Mouse (Mus musculus): ENCODE results near the gene Trex1. TPM values are rescaled to one million over a fixed set of nuclear protein-coding genes. Genes with fewer than 3 reads are reported as not detected.

The Trex1 gene
- 10 to 100 TPM; 11.6 to 11.8 TPM for total RNA-seq (2021)
- long read RNA-seq, experiment 1, transcript Trex1-202 (2 exons, 1,054 nt): major isoform, 7 of 10 reads
- long read RNA-seq, experiment 1, partial matches to known transcripts: 0 of 10 reads
- long read RNA-seq, experiment 1, other reads (novel, unspliced or antisense): 0 of 10 reads
- long read RNA-seq, experiment 2, transcript Trex1-202 (2 exons, 1,054 nt): major isoform, 12 of 14 reads
- long read RNA-seq, experiment 2, partial matches to known transcripts: 0 of 14 reads
- long read RNA-seq, experiment 2, other reads (novel, unspliced or antisense): 1 of 14 reads

DNA sequence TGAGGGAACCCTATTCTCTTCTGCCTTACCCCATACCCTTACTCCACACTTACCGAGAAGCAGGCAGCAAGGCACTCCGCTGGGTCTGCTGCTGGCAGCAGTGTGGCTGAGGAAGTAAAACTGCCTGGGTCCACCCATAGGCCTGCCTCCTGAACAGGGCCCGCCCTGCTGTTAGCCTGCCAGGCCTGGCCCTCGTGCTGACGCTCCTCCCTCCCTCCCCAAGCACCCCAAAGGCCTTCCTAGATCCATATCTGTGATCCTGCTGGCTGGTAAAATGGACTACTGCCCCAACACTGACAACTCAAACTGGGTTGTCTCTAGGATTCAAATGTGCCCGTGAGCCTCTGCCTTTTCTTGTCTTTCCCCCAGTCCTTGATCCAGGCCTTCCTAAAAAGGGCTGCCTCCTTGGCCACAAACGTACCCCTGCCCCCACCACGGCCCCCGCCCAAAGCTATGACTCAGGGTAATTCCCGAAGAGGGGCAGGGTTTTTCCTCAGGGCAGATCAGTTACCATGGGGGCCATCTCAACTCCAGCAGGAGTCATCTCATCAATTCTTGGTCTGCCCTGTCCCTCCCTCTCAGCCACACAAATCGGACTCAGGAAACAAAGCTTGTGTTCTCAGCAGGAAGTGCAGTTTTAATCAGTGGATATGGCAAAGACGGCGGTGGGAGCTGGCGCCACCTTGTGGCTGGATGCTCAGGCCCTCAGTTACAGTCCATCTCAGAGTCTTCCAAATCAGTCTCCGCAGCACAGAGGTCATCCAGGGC, at the start of gene Trex1:
Gene Trex1 (minus strand): TSS at position 599 of the 768 bp plus-strand sequence.
- intact Hi-C loops (cut with DNase I): loop anchor here (1.0 kb wide), 1 partner anchor 57 kb away; no protein-coding TSS in a partner anchor
- DNase-seq: peak; percentile 91

DNA sequence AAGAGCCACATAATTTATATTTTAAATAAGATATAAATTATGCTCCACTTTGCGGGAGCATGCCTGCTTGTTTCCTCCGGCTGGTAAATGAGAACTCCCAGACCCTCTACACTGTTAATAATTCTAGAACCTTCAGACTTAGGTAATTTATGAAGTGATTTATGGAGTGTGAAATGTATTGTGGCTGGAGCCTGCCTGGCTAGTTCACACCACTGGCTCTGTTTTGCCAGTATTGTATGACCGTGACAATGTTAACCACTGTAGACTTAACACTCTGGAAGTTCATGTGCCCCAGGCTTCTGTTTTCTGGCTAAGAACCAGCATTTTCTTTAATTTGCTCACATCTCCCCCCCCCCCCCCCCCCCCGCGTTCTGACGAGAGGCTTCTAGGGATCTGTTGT, 47.8 kb upstream of the Trex1 start:
- intact Hi-C loops (cut with DNase I): no loop called here
- no peak for DNase-seq

DNA sequence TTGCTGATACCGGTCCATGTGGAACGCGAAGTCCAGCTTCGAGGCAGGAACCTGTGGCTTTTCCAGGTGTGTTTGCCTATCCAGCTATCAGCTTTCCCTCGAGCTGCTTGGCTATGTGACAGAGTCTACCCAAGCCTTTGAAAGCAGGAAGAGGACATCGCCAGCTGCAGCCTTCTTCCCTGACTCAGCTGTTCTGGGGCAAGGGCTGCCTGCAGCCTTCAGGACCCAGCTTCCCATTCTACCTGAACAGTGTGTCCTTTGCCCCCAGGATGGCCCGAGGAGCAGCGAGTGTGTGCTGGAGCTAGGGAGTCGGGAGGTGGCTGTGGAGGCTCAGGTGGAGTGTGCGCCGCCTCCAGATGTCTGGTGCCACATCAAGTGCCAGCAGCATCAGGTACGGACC, 46.1 kb upstream of the Trex1 start:
- no peak for DNase-seq
- intact Hi-C loops (cut with DNase I): no loop called here

DNA sequence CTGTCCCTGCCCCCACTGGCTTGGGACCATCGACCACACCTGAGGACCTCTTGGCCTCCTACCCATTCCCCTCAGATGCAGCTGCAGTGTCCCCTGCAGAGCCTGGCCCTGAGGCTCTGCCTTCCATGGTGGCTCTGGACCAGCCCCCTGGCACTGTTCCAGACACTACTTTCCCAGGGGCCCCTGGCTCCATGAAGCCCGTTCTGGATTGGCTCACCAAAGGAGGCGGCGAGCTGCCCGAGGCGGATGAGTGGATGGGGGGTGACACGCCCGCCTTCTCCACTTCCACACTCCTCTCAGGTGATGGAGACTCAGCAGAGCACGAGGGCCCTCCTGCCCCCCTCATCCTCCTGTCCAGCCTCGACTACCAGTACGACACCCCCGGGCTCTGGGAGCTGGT, 45.5 kb upstream of the Trex1 start:
- no peak for DNase-seq
- intact Hi-C loops (cut with DNase I): no loop called here

DNA sequence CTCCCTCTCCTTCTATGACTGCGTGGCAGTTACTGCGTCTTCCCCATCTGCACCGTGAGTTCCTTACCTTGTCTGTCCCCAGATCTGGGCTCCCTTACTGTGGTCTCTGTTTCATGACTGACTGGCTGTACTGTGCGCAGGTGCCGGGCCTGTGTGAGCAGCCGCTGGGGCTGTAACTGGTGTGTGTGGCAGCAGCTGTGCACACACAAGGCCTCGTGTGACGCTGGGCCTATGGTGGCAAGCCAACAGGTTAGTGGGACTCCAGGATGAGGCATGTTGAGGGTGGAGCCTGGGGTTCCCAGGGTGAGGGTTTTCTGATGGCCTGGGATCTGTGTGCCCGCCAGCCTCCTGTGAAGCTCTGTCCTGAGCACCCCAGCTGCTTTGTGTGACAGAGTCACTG, 44.5 kb upstream of the Trex1 start:
- DNase-seq: no peak
- intact Hi-C loops (cut with DNase I): no loop called here

DNA sequence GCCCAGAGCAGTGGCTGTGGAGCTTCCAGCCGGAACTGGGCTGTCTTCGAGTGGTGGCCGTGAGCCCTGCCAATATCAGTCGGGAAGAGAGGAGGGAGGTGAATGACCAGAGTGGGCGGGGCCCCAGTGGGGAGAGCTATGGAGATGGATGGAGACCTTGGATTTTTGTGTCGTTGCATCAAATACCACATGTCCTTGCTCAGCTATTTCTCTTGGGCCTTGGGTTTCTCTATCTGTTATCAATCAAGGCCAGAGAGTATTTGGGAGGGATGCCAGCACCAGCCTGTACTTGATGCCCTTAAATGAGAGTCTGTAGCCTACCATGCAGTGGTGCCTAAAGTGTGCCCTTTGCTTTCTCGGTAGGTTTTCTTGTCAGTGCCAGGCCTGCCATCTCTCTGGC, 43.7 kb upstream of the Trex1 start:
- intact Hi-C loops (cut with DNase I): no loop called here
- DNase-seq: no peak

DNA sequence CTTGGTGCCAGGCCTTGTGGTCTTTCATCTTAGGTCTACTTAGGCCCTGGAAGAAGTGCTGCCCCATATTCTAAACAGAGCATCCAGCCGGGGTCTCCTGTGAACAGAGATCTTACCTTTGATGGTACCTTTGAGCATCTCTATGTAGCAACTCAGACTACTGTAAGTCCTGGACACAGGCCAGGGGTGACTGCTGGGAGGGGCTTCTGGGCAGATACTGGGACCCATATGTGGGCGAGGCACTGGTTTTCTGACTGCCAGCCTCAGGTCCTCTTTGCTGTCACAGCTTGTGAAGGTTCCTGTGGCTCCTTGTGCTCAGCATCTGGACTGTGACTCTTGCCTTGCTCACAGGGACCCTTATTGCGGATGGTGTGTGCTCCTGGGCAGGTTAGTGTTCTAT, 43.0 kb upstream of the Trex1 start:
- DNase-seq: no peak
- intact Hi-C loops (cut with DNase I): no loop called here

DNA sequence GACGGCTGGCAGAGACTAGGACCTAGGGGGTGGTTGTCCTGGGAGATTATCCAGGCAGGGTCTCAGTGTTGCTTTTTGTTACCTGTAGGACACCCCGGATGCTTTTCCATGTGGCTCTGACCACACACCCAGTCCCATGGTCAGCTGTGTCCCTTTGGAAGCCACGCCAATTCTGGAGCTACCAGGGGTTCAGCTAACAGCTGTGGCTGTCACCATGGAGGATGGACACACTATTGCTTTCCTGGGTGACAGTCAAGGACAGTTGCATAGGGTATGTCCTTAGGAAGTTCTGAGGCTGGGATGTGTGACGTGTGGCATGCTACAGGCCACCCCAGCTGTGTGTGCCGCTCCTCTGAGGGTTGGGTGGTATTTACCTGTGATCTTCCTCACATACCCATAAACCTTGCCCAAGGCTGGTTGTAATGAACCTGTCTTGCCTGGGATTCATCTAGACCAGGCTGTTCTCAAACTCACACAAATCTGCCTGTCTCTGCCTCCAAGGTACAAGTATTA, 42.5 kb upstream of the Trex1 start:
- intact Hi-C loops (cut with DNase I): no loop called here
- no peak for DNase-seq

DNA sequence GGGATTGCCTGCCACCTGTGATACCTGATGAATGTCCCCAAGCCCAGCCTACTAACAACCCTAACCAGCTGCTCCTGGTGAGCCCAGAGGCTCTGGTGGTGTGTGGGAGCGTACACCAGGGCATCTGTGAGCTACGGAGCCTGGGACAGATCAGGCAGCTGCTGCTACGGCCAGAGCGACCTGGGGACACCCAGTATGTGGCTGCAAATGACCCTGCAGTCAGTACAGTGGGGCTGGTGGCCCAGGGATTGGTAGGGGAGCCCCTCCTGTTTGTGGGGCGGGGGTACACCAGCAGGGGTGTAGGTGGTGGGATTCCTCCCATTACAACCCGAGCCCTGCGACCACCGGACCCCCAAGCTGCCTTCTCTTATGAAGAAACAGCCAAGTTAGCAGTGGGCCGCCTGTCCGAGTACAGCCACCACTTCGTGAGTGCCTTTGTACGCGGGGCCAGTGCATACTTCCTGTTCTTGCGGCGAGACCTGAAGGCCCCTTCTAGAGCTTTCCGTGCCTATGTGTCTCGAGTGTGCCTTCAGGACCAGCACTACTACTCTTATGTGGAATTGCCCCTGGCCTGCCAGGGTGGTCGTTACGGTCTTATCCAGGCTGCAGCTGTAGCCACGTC, 40.9 kb upstream of the Trex1 start:
- no peak for DNase-seq
- intact Hi-C loops (cut with DNase I): no loop called here

DNA sequence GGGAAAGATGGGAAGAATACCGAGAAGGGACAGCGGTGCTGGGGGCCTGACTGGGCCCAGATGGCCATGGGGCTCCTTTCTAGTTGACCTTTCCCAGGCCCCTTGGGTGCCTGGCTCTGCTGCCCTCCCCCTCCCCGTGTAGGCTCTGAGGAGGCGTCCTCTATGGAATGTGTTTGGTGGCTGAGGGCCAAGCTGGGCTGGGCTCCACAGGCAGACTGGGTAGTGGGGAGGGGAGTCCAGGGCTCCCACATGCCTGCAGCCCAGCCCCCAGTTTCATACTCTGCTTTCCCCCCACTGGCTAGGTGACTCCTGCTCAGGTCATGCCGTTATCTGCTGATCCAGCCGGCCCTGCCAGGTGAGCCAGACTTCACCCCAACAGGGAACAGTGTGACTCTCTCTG, 39.4 kb upstream of the Trex1 start:
- intact Hi-C loops (cut with DNase I): no loop called here
- no peak for DNase-seq

DNA sequence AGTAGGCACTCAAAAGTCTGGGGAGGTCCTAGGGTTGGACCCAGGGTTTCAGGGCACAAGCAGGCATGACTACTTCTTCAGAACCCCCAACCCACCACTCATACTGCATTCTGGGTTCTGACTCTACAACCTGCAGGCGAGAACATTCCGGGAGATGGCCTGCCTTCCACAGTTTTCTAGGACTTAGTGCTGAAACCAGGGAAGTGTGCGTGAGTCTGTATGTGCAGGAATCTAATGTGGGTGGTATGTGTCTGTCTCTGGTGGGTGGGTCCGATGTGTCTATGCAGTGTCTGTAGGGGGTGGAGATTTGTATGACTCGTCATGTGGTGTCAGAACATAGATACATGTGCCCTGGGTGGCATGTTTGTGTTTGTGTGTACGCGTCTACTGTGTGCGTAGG, 38.8 kb upstream of the Trex1 start:
- intact Hi-C loops (cut with DNase I): no loop called here
- no peak for DNase-seq

DNA sequence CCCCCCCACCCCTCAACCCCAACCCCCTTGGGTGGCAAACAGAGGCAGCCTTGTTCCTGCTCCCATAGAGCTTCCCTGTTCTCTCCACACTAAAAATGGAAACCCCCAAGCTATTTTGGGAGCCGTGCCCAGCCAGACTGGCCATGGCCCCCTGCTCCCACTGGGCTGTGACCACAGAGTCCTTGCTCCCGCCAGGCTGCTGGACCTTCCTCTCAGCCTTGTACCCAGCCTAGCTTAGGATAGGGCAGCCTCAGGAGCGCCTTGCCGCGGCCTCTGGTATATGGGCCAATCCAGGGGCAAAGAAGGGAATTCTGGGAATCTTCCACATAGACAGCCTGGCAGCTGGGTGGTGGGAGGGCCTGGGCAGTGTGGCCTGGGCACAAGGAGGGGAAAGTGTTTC, 38.3 kb upstream of the Trex1 start:
- intact Hi-C loops (cut with DNase I): no loop called here
- no peak for DNase-seq

DNA sequence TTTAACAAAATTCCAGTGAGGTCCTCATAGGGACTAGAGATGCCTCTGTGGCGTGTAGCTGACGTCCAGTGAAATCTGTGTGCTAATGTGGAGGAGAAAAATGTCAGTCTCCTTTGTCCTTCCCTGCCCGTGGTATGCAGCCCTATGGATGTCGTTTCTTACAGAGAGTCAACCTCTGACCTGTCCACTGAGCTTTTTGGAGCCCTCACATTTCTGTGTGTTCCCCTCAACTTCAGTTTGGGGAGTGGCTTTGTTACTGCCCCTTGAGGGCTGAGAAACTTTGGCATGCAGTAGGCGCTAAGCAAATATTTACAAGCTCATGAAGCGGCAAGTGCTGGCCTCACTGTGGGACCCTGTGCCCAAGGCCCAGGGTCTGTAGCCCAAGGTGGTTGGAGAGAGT, 37.8 kb upstream of the Trex1 start:
- no peak for DNase-seq
- intact Hi-C loops (cut with DNase I): no loop called here

DNA sequence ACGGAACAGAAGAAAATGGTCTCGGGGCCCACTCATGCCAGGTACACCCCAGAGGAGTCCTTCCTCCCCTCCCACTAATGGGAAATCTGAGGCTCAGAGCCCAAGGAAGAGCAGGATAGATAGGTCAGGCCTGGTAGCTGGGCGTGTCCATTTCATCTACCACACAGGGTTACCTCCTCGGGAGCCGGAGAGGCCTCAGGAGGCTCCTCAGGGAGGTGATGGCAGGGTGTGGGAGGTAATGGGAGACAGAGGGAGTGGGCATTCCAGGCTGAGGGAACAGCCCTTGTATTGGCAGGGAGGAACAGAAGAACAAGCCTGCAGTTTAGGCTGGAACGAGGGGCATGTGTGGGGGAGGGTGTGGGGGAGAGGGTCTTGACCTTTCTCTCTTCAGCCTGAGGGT, 37.3 kb upstream of the Trex1 start:
- intact Hi-C loops (cut with DNase I): no loop called here
- DNase-seq: no peak

DNA sequence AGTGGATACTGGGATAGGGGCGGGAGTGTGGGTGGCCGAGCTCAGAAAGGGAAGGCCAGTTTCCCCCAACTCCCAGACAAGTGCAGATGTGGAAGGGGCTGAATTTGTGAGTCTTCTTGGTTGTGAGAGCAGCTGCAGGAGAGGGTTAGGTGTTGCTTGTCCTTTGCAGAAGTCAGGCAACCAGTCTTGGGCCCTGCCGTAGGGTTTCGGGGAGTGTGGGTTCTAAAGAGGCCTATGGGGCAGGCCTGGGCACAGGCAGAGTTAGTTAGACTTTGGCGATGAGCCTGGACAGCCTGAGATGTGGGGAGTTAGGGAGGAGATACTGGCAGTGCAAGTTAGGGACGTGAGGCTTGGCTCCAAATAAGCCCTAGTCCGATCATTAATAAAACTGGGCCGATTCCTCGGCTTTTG, 36.7 kb upstream of the Trex1 start:
- DNase-seq: no peak
- intact Hi-C loops (cut with DNase I): no loop called here

DNA sequence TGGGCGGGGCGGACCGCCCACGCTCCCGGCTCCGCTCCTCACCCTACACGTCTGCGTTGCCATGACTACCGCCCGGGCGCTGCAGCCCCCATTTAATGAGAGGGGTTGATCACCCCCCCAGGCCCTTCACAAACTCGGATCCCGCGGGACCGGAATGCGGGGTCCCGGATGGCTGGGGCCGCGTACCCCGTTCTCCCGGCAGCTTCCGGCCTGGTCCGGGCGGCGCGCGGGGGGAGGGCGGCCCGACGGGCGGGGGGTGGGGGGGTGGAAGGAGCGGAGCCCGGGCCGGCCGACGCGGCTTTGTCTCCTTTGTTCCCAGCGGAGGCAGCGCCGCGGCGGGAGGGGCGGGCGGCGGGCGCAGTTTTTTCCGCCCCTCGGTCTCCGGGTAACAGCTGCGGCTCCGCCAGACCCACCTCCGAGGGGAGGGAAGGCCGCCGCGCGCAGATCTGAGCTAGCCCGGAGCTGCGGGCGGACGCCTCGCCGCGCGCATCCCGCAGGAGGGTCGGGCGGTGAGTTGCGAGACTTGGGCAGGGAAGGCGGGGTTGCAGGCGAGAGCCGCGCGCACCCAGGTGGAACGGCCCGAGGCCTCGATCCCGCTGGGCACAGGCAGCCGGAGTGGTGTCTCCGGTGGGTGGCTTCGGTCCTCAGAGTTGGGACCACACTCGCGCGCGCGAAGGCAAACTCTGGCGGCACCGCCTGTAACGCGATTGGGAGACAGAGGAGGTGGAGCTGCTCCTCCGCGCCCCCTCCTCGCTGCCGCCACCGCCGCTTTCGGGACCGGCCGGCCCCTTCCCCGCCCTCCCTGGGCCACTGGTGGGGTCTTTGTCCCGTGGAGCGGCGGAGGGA, 35.8 kb upstream of the Trex1 start, which contains the start of gene Plxnb1:
Gene Plxnb1 (plus strand): TSS at position 253 of the 846 bp plus-strand sequence.
- intact Hi-C loops (cut with DNase I): no loop called here

DNA sequence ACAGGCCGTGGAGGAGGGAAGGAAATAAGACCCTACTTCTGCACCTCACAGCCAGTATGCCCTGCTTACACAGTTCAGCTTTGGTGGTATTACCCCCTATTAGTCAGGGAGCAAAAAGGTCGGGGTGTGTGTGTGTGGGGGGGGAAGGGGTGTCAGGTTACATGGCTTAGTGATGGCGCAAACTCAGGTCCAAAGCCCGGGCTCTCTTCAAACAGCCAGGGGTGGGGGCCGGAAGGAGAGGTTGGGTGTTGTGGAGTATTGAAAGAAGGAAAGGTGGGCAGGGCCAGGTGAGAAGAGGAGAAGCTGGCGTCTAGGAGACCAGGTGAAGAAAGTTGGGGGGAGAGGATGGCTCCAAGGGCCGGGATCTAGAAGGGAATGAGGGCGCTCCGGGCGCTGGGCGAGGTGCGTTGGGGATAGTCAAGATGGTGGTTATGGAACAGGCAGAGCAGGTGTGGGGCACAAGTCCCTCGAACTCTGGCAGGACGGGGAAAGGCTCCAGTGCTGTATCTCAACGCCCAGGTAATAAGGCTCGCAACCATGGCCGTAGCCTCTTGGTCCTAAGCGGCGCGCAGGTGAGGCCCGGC, 35.1 kb upstream of the Trex1 start:
- intact Hi-C loops (cut with DNase I): no loop called here
- DNase-seq: no peak

More for the DNA sequence above, 35.8 kb upstream of the Trex1 start, which contains the start of gene Plxnb1:
- DNase-seq: no peak

DNA sequence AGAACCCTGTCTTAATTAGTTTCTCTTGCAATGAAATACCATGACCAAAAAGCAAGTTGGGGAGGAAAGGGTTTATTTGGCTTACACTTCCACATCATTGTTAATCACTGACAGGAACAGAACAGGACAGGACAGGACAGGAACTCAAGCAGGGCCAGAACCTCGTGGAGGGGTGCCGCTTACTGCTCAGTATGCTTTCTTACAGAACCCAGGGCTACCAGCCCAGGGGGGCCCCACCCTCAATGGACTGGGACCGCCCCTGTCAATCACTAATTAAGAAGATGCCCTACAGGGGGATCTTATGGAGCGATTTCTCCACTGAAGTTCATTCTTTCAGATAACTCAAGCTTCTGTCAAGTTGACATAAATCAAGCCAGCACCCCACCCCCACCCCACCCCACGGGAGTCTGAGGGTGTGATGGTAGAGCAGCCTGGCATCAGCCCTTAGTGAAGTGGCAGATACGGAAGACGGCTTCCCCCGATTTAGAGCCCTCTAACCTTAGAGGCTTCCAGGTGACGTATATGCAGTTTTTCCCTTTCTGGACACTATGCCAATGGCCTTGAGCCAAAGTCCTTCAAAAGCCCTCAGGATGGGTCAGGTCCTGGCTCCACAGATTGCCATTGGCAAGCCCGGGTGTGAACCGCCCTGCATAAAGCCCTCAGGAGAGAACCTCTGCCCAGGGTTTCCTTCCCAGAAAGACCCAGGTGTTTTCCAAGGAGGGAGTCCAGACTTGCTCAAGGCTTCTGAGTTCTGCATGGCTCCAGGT, 34.4 kb upstream of the Trex1 start:
- no peak for DNase-seq
- intact Hi-C loops (cut with DNase I): no loop called here

DNA sequence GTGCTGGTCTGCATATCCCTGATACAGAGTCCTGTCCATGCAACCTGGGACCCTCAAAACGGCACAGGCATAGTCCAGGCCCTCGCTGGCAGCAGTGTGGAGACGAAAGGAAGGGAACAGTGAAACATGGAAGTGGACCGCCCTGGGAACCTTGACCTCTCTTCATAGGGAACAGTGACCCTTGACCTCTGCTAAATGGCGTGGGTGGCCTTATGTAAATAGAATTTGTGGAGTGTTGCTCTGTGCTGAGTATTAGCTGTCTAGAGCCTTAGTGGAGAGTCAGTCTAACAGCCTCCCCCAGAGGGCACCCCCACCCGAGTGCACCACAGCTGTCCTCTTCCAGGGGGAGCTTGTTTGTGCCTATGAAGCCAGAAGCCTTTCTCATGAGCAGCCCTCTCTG, 33.3 kb upstream of the Trex1 start:
- intact Hi-C loops (cut with DNase I): no loop called here
- no peak for DNase-seq
